Mouse (Mus musculus): ENCODE results near the gene Idnk. TPM values are rescaled to one million over a fixed set of nuclear protein-coding genes. Genes with fewer than 3 reads are reported as not detected.

Idnk gene
- total and polyA plus RNA-seq, 2 experiments from 2014 or later, result 18.4 to 54.3 TPM

- ATAC-seq (ENCODE audit: low FRiP score) (peak; percentile 67), DNase-seq (ENCODE audit: low spot score) (peak; percentile 94)
- Histone ChIP-seq H3K27ac (ENCODE audit: low read depth, low read length) (peak overlapping the region; percentile 82), H3K36me3 (ENCODE audit: insufficient read depth, low read length) (peaks cover 12% of the 10 kb centered on the region), H3K27me3 (ENCODE audit: insufficient read depth, low read length) (no peaks in the 10 kb centered on the region), H3K4me2 (ENCODE audit: low read depth, low read length, poor library complexity, severe bottlenecking) (peak overlapping the region; percentile 95), H3K4me1 (ENCODE audit: insufficient read depth, low read length) (no peaks in the 10 kb centered on the region; the same call in 1 of the 2 replicates), H3K4me3 (ENCODE audit: low read depth, low read length) (peak overlapping the region; percentile 81), H3K9ac (replicated peaks; ENCODE audit: low read length, poor library complexity, severe bottlenecking) (peak overlapping the region; percentile 79), H3K9me3 (ENCODE audit: low read length) (no peaks in the 10 kb centered on the region)
- 5% methylated on average over 16 of the region's 16 CpGs for WGBS
- peak; percentile 93 for TF ChIP-seq CTCF (IDR thresholded peaks at IDR 0.05)
Measured at GRCm38 (mm10) chr13:58158099-58158912, 857 bp downstream of the Idnk start.

- H3K27ac ChIP-seq (ENCODE audit: low read depth, low read length), result no peak overlapping the region
- no peaks in the 10 kb centered on the region; the same call in 1 of the 2 replicates for H3K4me1 ChIP-seq (ENCODE audit: insufficient read depth, low read length)
- DNase-seq (ENCODE audit: low spot score), result no peak
- H3K36me3 ChIP-seq (ENCODE audit: insufficient read depth, low read length), result peaks cover 21% of the 10 kb centered on the region
- H3K9ac ChIP-seq (replicated peaks; ENCODE audit: low read length, poor library complexity, severe bottlenecking), result no peak overlapping the region
- no peak for ATAC-seq (ENCODE audit: low FRiP score)
- H3K9me3 ChIP-seq (ENCODE audit: low read length), result no peaks in the 10 kb centered on the region
- WGBS, result 96% methylated on average over 15 of the region's 15 CpGs
- H3K4me3 ChIP-seq (ENCODE audit: low read depth, low read length), result no peak overlapping the region
- no peak overlapping the region for H3K4me2 ChIP-seq (ENCODE audit: low read depth, low read length, poor library complexity, severe bottlenecking)
- TF ChIP-seq CTCF (IDR thresholded peaks at IDR 0.05), result no peak
- H3K27me3 ChIP-seq (ENCODE audit: insufficient read depth, low read length), result no peaks in the 10 kb centered on the region
Measured at GRCm38 (mm10) chr13:58160761-58161160, 3.3 kb downstream of the Idnk start.

GRCm38 (mm10) chr13:58163343-58163742 lies 5.9 kb downstream of the Idnk start:
- H3K4me3 ChIP-seq (ENCODE audit: low read depth, low read length), result no peak overlapping the region
- no peaks in the 10 kb centered on the region for H3K4me1 ChIP-seq (ENCODE audit: insufficient read depth, low read length)
- 96% methylated on average over 12 of the region's 12 CpGs for WGBS
- DNase-seq (ENCODE audit: low spot score), result no peak
- H3K9ac ChIP-seq (replicated peaks; ENCODE audit: low read length, poor library complexity, severe bottlenecking), result no peak overlapping the region
- no peaks in the 10 kb centered on the region for H3K9me3 ChIP-seq (ENCODE audit: low read length)
- no peak overlapping the region for H3K27ac ChIP-seq (ENCODE audit: low read depth, low read length)
- H3K36me3 ChIP-seq (ENCODE audit: insufficient read depth, low read length), result peaks cover 22% of the 10 kb centered on the region
- H3K27me3 ChIP-seq (ENCODE audit: insufficient read depth, low read length), result no peaks in the 10 kb centered on the region
- no peak for ATAC-seq (ENCODE audit: low FRiP score)
- TF ChIP-seq CTCF (IDR thresholded peaks at IDR 0.05), result no peak
- no peak overlapping the region for H3K4me2 ChIP-seq (ENCODE audit: low read depth, low read length, poor library complexity, severe bottlenecking)

- no peaks in the 10 kb centered on the region for H3K9me3 ChIP-seq (ENCODE audit: low read length)
- no peak for ATAC-seq (ENCODE audit: low FRiP score)
- no peak overlapping the region for H3K27ac ChIP-seq (ENCODE audit: low read depth, low read length)
- no peaks in the 10 kb centered on the region for H3K27me3 ChIP-seq (ENCODE audit: insufficient read depth, low read length)
- no peaks in the 10 kb centered on the region for H3K4me1 ChIP-seq (ENCODE audit: insufficient read depth, low read length)
- H3K36me3 ChIP-seq (ENCODE audit: insufficient read depth, low read length), result peaks cover 10% of the 10 kb centered on the region
- H3K4me2 ChIP-seq (ENCODE audit: low read depth, low read length, poor library complexity, severe bottlenecking), result no peak overlapping the region
- no peak overlapping the region for H3K9ac ChIP-seq (replicated peaks; ENCODE audit: low read length, poor library complexity, severe bottlenecking)
- DNase-seq (ENCODE audit: low spot score), result no peak
- no peak overlapping the region for H3K4me3 ChIP-seq (ENCODE audit: low read depth, low read length)
- TF ChIP-seq CTCF (IDR thresholded peaks at IDR 0.05), result no peak
Measured at GRCm38 (mm10) chr13:58168119-58168518, 10.7 kb downstream of the Idnk start.

GRCm38 (mm10) chr13:58176105-58176504 lies 18.7 kb downstream of the Idnk start:
- no peak overlapping the region for H3K27ac ChIP-seq (ENCODE audit: low read depth, low read length)
- H3K4me1 ChIP-seq (ENCODE audit: insufficient read depth, low read length), result no peaks in the 10 kb centered on the region
- H3K4me2 ChIP-seq (ENCODE audit: low read depth, low read length, poor library complexity, severe bottlenecking), result no peak overlapping the region
- DNase-seq (ENCODE audit: low spot score) (no peak), ATAC-seq (ENCODE audit: low FRiP score) (no peak)
- no peaks in the 10 kb centered on the region for H3K27me3 ChIP-seq (ENCODE audit: insufficient read depth, low read length)
- no peak for TF ChIP-seq CTCF (IDR thresholded peaks at IDR 0.05)
- no peak overlapping the region for H3K4me3 ChIP-seq (ENCODE audit: low read depth, low read length)
- no peak overlapping the region for H3K9ac ChIP-seq (replicated peaks; ENCODE audit: low read length, poor library complexity, severe bottlenecking)
- 91% methylated on average over 3 of the region's 3 CpGs for WGBS
- no peaks in the 10 kb centered on the region for H3K9me3 ChIP-seq (ENCODE audit: low read length)
- peaks cover 25% of the 10 kb centered on the region; the same call in 1 of the 2 replicates for H3K36me3 ChIP-seq (ENCODE audit: insufficient read depth, low read length)

- no peak overlapping the region for H3K9ac ChIP-seq (replicated peaks; ENCODE audit: low read length, poor library complexity, severe bottlenecking)
- H3K27me3 ChIP-seq (ENCODE audit: insufficient read depth, low read length), result no peaks in the 10 kb centered on the region
- no peak overlapping the region for H3K4me3 ChIP-seq (ENCODE audit: low read depth, low read length)
- WGBS, result 72% methylated on average over 9 of the region's 9 CpGs
- peaks cover 26% of the 10 kb centered on the region for H3K36me3 ChIP-seq (ENCODE audit: insufficient read depth, low read length)
- H3K4me1 ChIP-seq (ENCODE audit: insufficient read depth, low read length), result no peaks in the 10 kb centered on the region
- TF ChIP-seq CTCF (IDR thresholded peaks at IDR 0.05), result no peak
- H3K27ac ChIP-seq (ENCODE audit: low read depth, low read length), result no peak overlapping the region
- H3K4me2 ChIP-seq (ENCODE audit: low read depth, low read length, poor library complexity, severe bottlenecking), result no peak overlapping the region
- ATAC-seq (ENCODE audit: low FRiP score) (no peak), DNase-seq (ENCODE audit: low spot score) (peak; percentile 8)
- H3K9me3 ChIP-seq (ENCODE audit: low read length), result no peaks in the 10 kb centered on the region
Measured at GRCm38 (mm10) chr13:58177511-58178208, 20.2 kb downstream of the Idnk start.
